Mouse (Mus musculus) cerebellum, adult 11-12 months (tissue): Measurements from ENCODE around the gene Poc1a.

Experiments
- DNase-seq: peaks from one replicate; pipeline ENCODE4 v3.0.0; 2022

The Poc1a gene

GRCm38 (mm10) chr9:106265358-106266075 lies 15.3 kb upstream of the Poc1a start:
- no peak for DNase-seq

GRCm38 (mm10) chr9:106266936-106267657 lies 13.8 kb upstream of the Poc1a start:
- no peak for DNase-seq

GRCm38 (mm10) chr9:106268421-106268820 lies 12.4 kb upstream of the Poc1a start:
- DNase-seq, result no peak

- no peak for DNase-seq
Measured at GRCm38 (mm10) chr9:106269076-106269788, 11.6 kb upstream of the Poc1a start.

- DNase-seq, result no peak
Measured at GRCm38 (mm10) chr9:106269879-106270278, 11.0 kb upstream of the Poc1a start.

- DNase-seq, result no peak
Measured at GRCm38 (mm10) chr9:106270656-106271055, 10.2 kb upstream of the Poc1a start.

GRCm38 (mm10) chr9:106272288-106272687 lies 8.6 kb upstream of the Poc1a start:
- DNase-seq, result no peak

- DNase-seq, result no peak
Measured at GRCm38 (mm10) chr9:106273276-106273675, 7.6 kb upstream of the Poc1a start.

- no peak for DNase-seq
Measured at GRCm38 (mm10) chr9:106273791-106274190, 7.1 kb upstream of the Poc1a start.

- no peak for DNase-seq
Measured at GRCm38 (mm10) chr9:106274652-106275180, 6.1 kb upstream of the Poc1a start.

- DNase-seq, result no peak
Measured at GRCm38 (mm10) chr9:106275806-106276205, 5.1 kb upstream of the Poc1a start.

- DNase-seq, result peak; percentile 77
Measured at GRCm38 (mm10) chr9:106280386-106280785, 475 bp upstream of the Poc1a start.

- no peak for DNase-seq
Measured at GRCm38 (mm10) chr9:106282024-106282423, 1.2 kb downstream of the Poc1a start.

- no peak for DNase-seq
Measured at GRCm38 (mm10) chr9:106287165-106287564, 6.3 kb downstream of the Poc1a start.

- peak; percentile 67 for DNase-seq
Measured at GRCm38 (mm10) chr9:106288864-106289263, 8.0 kb downstream of the Poc1a start.

GRCm38 (mm10) chr9:106289841-106290240 lies 9.0 kb downstream of the Poc1a start:
- DNase-seq, result no peak

GRCm38 (mm10) chr9:106290636-106291122 lies 9.8 kb downstream of the Poc1a start:
- DNase-seq, result no peak

- no peak for DNase-seq
Measured at GRCm38 (mm10) chr9:106293569-106294156, 12.8 kb downstream of the Poc1a start.

GRCm38 (mm10) chr9:106296637-106297174 lies 15.8 kb downstream of the Poc1a start:
- DNase-seq, result no peak

- DNase-seq, result no peak
Measured at GRCm38 (mm10) chr9:106300176-106300803, 19.4 kb downstream of the Poc1a start.

GRCm38 (mm10) chr9:106300949-106301348 lies 20.1 kb downstream of the Poc1a start:
- no peak for DNase-seq

- DNase-seq, result no peak
Measured at GRCm38 (mm10) chr9:106301446-106302080, 20.7 kb downstream of the Poc1a start.
